Mouse (Mus musculus) cerebellum, postnatal 14 days (tissue): Measurements from ENCODE around the gene Akap12.

Source experiments
- DNase-seq, 2 experiments: peaks; one replicate each; pipeline ENCODE4 v3.0.0; 2021; ENCODE audit warnings: mixed read lengths in 2 of 2

Gene Akap12

DNA sequence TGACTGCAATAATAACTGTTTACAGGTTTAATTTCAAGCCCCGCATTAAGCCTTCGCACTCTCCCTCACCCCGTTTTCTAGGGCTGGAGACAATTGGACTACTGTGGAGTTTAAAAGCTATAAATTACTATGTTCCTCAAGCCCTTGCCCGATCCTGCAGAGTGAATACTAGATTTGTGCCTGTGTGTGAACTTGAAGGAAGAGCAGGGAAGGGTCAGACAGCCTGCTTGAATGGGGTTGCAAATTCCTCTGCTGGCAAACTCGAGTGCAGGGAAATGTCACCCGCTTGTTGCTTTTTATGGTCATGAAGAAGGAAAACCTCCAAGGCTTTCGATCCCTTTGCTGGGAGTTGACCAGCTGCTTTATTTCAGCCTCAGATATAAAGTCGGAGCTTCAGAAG lies 19.6 kb downstream of the Akap12 start:
- no peak for DNase-seq

- peak; percentile 30 to 35 for DNase-seq
Measured at GRCm38 (mm10) chr10:4289171-4289570, 23.0 kb downstream of the Akap12 start.

GRCm38 (mm10) chr10:4289636-4290035 lies 23.5 kb downstream of the Akap12 start:
- DNase-seq = no peak

DNA sequence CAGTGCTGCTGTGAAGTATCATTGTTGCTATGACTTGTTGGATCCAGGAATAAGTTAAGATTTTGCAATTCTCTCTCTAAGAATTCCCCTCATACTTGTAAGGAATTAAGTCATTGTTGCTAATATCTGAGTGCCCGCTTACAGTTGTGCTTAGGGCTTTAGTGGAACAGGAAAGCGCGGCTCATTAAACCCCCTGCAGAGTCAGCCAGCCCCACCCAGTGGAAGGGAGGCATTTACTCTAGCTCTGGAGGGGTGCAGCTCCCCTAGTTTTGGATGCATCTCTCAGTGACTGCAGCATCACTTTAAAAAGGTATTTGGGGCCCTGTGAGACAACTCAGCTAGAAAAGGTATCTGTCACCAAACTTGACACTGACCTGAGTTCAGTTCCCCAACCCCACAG lies 24.0 kb downstream of the Akap12 start:
- no peak for DNase-seq

DNA sequence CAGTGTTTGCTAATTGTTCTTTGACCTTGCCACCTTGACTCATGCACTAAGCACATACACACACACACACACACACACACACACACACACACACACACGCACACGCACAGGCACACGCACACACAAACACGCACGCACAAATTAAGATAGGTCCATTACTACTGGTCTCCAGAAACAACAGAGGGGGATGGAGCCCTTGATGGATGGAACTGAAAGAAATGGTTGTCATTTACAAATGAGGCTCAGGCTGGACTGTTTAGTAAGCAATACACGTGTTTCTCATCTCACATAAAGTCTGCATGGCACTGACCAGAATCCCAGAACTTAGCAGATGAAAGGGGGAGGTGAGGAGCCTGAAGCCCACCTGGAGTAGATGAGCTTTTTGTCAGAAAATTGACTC lies 24.4 kb downstream of the Akap12 start:
- DNase-seq = no peak

DNA sequence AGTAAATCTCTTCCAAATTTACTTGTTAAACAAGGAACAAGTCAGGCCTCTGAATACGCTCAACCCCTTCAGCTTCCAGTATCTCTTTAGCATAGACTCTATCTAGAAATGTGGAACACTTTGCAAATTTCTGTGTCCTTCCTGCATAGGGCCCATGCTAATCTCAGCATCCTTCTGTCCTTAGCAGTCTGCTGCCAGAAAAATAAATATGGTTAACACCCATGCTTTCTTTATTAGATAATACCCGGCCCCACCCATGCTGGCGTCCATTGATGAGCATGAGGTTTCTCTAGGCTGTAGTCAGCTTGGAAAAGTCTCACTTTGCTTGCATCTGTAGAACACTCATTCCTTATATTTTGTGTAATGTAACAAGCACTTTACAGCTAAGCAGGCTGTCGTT lies 27.2 kb downstream of the Akap12 start:
- no peak for DNase-seq

DNA sequence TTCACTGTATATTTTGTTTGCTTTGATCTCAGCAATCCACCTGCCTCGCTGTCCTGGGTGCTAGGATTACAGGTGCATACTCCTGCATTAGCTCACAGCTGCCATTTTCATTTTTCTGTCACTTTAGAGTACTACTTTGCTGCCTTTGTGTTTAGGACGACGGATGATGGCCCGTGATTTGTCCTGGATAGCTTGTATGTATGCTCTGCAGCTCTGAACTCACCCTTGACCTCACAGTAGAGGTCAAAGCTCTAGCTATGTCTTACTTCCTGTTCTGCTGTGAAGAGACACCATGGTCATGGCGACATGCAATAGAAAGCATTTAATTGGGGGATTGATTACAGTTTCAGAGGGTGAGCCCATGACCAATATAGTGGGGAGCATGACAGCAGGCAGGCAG lies 37.4 kb downstream of the Akap12 start:
- no peak for DNase-seq

DNA sequence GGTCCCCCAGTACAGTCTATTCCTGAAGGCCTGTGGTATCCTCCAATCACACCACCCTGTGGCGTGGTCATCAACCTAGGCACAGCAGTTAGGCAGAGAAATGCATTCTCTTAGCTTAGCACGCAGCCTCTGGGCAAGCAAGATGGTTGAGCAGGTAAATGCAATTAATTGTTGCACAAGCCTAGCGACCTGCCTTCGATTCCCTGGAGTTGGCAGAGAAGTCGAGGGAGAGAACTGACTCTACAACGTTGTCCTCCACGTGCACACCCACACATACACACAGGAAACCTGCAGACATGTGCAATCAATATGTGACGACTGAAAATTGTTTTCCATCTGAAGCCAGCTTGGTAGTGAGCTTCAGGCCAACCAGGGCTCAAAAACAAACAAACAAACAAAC lies 57.7 kb downstream of the Akap12 start:
- DNase-seq = no peak

DNA sequence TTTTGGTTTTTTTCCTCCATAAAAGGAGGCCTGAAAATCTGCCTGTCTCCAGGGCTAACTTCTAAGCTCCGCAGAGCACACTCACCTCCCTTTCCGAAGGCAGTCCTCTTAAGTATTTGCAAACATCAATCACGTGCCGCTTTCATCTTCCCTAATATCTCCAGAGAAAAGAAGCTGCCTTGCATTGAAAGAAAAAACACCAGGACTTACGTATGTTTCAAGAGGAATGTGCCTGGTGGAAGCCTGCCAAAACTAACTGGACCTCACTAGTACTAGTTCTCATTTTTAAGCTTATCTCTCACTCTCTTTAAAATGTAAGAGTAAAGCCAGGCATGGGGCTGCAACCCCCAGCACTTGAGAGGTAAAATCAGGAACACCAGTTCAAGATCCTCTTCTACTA lies 59.4 kb downstream of the Akap12 start:
- DNase-seq = no peak

DNA sequence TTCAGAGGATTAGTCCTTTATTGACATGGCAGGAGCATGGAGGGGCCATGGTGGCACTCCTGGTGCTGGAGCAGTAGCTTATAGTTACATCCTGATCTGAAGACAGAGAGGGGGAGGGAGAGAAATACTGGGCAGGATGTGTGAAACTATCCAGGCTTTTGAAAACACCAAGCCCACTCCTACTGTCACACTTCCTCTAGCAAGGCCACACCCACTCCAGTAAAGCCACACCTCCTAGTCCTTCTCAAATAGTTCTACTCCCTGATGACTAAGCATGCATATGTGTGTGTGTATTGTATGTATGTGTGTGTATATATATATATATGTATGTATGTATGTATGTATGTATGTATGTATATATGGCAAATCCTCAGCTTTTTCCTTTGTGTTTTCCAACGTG lies 61.5 kb downstream of the Akap12 start:
- no peak for DNase-seq

DNA sequence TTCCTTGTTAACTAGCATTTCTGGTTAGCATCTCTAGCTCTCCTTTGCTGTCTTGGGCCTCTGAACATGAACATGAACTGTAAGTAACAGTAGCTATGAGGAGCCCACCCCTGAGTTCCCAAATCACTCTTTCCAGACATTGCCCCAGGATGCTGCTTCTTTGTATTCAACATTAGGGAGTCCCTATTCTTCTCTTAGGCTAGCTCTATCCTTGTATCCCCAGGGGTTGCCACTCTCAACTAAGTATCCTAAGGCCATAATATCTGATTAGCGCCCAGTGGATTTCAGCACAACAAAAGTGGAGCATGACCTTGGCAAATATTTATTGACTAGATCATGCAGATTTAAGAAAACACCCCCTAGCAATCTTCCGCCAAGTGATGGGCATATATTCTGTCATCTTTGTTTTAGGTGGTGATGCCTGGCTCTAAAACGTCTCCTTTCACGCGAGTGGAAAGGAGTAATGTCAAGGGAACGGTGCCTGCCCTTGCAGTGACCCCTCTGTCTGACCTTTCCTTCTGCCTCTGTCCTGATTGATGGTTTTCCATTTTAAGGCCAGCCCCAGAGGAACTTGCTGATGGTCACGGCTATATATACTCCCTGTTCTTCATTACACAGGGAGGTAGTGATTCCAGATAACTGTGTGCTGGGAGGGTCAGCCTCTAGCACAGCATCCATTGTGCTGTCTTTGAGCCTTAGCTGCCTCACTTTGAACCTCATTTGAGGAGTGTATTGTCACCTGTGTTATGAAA lies 66.2 kb downstream of the Akap12 start:
- DNase-seq = no peak

DNA sequence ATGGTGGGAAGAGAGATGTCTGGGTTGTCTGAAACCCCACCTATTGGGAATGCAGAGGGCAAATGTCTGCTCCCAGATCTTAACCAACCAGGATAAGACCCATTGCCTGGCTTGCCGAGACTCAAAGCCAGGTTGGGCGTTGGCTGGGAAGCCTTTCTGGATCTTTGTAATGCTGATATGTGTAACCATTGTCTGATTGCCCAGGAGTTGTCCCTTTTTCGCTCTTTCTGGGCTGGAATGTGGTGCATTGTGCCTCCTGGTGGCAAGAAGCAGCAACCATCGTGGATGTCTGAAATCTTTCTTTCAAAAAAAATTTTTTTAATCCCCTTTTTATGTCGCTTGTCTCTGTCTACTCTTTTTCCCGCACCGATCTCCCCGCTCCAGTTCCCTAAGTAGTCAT lies 67.1 kb downstream of the Akap12 start:
- DNase-seq = peak; percentile 71 to 77

DNA sequence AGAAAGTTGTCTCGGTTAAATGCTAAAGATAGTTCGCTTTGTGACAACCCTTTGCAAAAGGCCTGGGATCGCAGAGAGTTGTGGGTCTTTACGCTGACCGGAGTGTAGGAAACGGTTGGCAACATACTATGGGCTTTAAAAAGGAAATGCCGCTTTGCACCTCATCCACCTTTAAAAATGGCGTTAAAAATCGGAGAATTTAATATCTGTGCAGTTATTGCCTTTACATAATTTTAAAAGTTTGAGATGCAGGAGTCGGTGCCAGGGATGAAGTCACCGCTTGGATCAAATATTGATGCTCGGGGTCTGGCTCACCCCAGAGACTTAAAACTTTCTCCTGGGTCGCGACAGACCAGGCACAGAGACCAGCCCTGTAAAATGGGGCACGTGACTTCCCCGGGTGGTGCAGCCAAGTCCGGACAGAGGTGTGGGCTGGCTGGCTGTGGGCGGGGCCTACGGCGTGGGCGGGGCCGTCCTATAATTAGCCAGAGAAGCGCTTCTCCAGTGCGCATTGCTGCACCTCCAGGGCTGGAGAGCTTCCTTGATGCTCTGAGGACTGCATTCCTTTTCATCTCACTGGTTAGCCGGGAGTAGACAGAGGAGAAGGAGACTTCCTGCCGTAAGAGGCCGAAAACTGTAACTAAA lies 68.0 kb downstream of the Akap12 start:
- DNase-seq = peak; percentile 62 to 65

DNA sequence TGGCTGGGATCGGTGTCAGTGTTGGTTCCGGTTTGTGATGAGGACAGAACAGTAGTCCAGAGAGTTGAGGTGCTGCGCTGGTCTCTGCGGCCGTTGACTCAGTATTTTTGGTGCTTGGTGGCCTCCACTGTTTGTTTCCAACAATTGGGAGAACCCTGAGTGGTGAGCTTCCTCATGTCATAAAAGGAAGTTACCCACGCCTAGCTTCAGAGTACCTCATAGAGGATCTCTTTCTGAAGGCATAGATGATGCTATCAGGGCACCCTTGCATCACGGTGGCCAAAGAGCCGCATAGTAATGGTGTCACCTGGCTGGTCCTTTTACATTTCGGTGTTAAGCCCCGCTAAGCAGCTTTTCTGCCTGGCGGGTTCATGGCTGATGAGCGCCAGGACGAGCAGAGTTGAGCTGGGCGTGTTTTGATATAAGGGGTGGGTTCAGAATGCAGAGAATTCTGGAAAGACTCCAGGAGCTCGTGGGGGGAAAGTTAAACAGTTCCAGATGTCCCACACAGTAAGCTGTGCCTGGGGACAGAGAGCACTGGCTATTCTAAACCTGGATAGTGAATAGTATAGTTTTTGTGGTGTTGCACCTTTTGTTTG lies 72.8 kb downstream of the Akap12 start:
- peak; percentile 27 to 38 for DNase-seq

DNA sequence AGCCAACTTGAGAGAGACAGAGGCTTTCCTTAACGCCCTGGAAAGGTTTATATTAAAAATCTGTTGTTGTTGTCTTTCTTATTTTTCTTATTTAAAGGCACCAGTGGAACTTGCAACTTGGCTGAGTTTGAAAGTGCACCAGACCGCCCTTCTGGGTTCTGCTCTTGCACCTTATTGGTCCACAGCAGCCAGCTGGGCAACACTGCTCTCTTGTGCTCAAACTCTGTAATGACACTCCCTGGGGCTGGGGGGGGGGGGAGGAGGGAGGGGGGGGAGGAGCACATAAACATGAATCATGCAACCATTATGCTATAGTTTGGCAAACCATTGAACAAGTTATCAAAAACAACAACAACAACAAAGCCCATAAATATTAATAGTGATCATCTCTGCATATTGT lies 75.2 kb downstream of the Akap12 start:
- peak; percentile 42 to 63 for DNase-seq

DNA sequence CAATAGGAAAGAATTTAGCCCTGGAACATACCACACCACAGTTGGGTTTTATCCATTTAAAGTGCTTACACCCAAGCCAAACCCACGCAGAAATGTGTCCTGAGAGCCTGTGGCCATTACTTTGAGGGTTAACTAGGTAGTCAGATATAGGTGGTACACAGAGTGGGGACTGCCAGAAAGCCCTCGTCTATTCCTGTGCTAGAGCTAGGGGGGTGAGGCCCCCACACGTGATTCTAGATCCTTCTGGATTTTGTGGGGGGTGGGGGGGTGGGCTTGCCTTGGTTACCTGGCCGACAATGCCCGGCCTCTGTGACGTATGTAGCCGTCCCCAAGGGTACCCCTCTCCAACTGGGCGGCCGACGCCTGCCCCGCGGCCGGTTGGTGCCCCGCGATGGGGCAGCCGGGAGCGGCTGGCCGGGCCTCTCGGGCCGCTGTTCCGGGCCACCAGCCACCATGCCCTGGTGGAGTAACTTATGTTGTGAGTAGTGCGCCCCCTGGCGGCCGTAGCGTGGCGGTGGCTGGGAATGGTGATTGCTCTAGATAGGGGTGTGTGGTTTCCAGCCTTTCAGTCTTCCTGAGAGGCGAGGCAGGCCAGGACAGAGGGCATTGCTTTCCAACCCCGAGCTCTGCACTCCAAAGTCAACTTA lies 80.4 kb downstream of the Akap12 start:
- DNase-seq = peak; percentile 91 to 96

- no peak for DNase-seq
Measured at GRCm38 (mm10) chr10:4347136-4347492, 80.9 kb downstream of the Akap12 start.

GRCm38 (mm10) chr10:4347591-4347990 lies 81.4 kb downstream of the Akap12 start:
- DNase-seq = no peak

GRCm38 (mm10) chr10:4354371-4355260 lies 88.4 kb downstream of the Akap12 start:
- no peak for DNase-seq

- no peak for DNase-seq
Measured at GRCm38 (mm10) chr10:4355882-4356451, 89.8 kb downstream of the Akap12 start.

GRCm38 (mm10) chr10:4356640-4357039 lies 90.5 kb downstream of the Akap12 start:
- DNase-seq = no peak

GRCm38 (mm10) chr10:4357435-4357834 lies 91.3 kb downstream of the Akap12 start:
- no peak for DNase-seq
